Mouse (Mus musculus) ES-Bruce4 (cell line): ENCODE data around the gene Pcbp2.

Experiments used
- CTCF ChIP-seq: IDR thresholded peaks from one replicate; pipeline ENCODE4 v1.8.1; 2011; ENCODE audit warnings: low read depth, low read length
- EP300 ChIP-seq: IDR thresholded peaks from 2 replicates; pipeline ENCODE4 v1.6.1; 2011; ENCODE audit warnings: low read depth, low read length; ENCODE audit not compliant: insufficient read depth
- POLR2A ChIP-seq: IDR thresholded peaks from one replicate; pipeline ENCODE4 v1.8.1; 2011; ENCODE audit warnings: low read length; ENCODE audit not compliant: insufficient read depth

DNA sequence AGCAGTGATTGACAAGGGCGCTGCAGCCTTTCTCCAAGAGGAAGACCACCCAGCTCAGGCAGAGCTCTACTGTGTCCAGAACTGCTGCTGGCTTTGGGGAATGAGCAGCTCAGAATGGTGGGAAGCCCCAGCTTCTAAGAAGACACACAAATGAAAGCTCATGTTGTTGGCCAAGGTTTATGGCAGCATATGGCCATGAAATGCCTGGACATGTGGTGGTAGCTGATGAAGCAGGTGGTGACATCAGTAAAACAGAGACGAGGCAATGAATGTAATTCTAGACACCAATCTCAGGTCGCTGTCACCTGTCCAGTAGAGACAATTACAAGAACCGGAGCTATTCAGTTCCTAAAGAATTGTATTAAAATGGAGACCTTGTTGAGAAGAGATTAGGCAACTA is 74.5 kb downstream of the Pcbp2 start:
- no peak for TF ChIP-seq CTCF
- TF ChIP-seq EP300 = no peak
- no peak for TF ChIP-seq POLR2A
